Mouse (Mus musculus): Measurements from ENCODE around the gene Wnt7a.

Wnt7a gene

DNA sequence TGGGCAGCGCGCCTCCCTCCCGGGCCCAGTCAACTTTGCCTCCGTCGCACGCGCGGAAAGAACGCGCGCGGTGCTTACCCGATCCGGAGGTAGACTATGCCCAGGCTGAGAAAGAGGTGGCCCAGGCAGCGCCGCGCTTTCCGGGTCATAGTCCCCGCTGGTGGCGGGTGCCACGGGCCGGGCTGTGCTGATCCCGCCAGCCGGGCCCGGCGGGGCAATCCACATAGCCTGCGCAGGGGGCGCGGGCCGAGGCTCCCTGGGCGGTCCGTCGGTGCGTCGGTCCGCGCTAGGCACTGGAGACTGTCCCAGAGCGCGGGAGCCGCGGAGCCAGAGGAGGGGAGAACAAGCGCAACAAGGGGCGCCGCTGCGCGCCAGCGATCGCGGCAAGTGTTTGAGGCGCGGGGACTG is at the start of gene Wnt7a:
Gene Wnt7a, minus strand, starts transcription at position 403 of the 408 bp plus-strand sequence.
- DNase-seq (ENCODE audit: extremely low read depth, low read depth, low spot score) = no peak

DNA sequence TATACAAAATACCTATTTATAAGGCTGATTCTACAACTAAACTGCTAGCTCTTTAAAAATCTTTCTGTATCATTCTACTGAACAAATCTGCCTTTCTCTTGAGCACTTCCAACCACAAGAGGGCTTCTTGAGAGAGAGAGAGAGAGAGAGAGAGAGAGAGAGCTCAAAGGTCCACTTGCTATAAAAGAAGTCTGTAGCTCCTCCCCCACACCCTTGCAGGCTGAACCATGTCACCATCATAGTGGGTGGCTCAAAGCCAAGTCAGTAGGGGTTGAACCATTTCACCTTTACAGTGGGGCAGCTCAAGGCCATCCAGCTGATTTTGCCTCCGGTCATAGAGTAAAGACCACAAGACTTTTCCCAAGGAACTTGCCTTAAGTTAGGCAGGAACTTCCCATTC is 48.3 kb upstream of the Wnt7a start:
- DNase-seq (ENCODE audit: extremely low read depth, low read depth, low spot score) = no peak

DNA sequence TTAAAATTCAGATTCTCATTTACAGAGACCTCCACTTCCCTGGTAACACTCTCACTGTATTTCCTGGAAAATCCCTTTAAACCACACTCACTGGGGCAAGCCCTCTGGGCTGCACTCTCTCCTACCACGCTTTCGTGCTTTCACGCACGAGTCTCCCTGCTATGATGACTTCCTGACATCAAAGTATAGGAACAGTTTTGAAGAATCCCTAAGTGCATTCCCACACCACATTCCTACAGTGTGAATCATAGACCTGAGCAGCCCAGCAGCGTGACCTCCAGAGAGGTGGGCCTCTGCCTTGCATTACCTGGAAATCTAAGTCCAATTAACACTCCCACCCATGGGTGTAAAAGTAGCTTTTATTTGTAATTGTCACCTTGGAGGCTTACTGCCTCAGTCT is 43.4 kb upstream of the Wnt7a start:
- DNase-seq (ENCODE audit: extremely low read depth, low read depth, low spot score) = no peak

DNA sequence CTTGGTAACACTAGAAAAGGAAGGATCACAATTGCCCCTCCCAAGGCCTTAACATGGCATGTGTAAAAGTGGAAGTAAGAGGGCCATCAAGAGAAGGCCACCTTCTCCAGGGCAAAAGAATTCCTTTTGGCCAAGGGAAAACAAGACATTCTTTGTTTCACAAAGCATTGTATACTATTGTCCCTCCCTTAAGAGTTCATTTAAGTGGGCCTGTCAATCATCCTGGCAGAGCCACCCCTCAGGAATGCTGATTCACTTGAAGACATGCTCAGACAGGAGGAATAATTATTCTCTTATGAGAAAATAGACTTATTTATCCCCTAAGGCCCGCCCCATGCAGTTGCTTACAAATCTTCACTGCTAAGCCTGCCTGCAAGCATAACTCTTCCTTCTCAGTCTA is 40.9 kb upstream of the Wnt7a start:
- DNase-seq (ENCODE audit: extremely low read depth, low read depth, low spot score) = no peak

DNA sequence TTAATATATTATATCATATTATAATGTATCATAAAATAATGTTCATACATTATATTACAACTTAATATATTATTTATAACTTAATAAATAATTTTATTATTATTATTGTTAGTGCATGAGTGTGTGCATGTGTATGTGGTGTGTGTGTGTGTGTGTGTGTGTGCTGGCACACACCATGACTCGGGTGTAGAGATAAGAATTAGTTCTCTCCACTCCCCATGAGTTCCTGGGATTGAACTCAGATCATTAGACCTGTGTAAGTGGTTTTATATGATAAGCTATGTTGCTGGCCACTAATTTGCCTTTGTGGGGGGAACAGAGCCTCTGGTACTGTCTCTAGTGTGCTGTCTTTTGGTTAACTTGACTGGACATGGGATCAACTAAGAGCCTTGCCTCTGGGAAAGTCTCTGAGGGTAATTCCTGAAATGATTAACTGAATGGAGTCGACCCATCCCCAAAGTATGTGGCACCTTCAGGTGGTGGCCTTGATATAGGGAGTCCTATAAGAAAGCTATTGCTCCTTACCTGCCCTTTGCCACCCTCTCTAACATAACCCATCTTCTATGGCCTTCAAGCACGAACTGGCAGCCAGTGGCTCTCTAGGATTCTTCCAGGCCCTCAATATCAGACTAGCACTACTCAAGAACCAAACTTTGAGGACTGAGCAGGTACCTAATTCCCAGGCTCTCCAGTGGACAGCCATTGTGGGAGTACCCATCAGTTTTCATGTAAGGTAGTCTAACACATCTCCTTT is 38.5 kb upstream of the Wnt7a start:
- no peak for DNase-seq (ENCODE audit: extremely low read depth, low read depth, low spot score)

DNA sequence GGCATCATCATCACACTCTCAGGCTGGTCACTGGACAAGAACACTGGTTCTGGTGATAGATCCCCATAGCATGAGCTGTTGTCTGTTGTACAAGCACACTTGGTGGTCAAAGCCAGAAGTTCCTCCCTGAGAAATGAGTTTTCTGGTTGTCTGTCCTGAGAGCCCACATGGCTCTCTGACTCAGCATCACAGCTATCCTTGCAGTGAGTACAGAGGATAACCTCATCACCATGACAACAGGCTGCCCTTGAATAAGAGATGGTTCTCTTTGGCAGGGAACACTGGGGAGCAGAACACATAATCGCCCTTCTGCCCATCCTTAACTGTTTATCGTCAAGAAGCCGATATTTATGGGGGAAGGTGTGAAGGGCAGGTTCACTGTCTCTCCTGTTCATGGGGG is 34.2 kb upstream of the Wnt7a start:
- no peak for DNase-seq (ENCODE audit: extremely low read depth, low read depth, low spot score)

DNA sequence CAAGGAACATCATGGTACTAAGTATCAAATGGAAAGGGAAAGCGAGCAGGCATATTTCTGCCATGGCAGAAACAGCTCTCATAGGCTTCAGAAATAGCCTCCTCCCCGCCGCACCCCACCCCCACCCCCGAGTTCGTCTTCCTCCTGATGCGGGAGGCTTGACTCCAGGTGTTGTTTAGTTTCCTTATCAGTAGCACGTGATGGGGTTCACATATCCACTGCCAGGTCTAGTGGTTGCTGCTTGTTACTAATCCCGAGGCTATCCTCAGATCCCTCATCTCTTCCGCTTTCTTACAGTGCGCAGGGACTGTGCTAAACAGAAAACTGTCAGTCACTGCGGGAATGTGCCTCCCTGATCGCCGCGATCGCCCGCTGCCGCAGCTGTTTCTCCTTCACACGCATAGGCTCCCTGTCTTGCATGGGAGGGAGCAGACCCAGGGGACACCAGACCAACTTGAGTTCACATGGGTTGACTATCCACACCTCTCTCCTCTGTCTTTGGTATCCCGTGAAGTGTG is 30.0 kb upstream of the Wnt7a start:
- no peak for DNase-seq (ENCODE audit: extremely low read depth, low read depth, low spot score)

DNA sequence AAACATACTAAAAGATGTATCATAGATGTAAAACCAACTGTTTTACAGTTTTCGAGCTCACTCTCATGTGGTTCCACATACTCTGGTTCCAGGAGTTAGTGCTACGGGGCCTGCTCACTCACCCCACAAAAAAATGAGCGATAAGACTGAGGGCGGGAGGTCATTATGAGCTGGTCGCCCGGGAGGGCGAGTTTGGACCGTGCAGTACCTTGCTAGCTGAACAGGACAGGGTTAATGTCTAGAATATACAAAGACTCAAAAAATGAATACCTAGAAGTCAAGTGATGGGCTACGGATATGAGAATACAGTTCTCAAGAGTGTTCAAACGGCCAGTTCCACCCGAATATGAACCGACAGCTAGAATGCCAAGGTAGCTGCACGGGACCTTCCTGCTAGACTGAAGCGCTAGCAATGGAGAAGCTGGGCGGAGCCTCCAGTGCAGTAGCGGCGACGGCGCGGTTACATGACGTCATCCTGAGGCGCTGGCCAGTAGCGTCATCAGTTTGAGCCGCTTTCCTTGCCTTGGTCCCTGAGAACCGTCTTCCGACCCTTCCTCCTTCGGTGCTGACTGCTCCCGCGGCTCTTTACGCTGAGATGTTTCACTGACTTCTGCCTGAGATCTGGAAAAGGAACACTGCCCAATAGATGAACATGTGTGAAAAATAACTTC is 29.4 kb upstream of the Wnt7a start:
- peak; percentile 40 for DNase-seq (ENCODE audit: extremely low read depth, low read depth, low spot score)

DNA sequence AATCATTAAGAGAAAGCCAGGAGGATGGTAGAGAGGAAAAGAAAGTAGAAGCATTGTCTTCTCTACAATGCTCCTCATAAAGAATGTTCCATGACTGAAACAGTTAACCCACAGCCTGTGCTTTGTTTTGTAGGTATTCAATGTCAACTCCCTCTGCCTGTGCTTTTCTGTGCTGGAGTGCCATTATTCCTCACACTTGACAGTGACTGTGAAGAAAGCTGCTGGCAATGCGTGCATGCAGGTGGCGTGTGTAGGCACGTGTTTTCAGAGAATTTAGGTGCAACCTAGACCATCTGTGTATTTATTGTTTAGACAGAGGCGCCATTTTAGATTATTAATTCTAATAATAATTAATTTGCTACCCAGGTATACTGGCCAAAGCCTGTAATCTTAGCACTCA is 13.0 kb upstream of the Wnt7a start:
- DNase-seq (ENCODE audit: extremely low read depth, low read depth, low spot score) = no peak

DNA sequence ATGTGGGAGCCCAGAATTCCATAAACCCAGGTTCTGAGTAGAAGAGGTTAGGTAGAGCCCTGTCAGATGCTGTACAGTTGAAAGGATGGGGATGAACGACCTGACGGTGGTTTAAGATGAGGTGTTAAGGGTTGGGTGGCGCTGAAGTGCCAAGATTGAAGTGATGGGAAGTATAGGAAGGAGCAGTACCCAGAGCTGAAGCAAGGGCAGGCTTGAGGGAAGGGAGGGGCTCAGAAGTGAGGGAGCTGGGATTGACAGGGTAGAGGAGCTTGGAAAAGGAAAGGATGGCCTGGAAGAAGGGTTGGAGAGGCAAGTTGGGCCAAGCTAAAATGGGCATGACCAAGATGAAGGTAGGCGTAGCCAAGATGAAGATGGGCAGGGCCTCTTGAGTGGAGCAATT is 10.5 kb upstream of the Wnt7a start:
- no peak for DNase-seq (ENCODE audit: extremely low read depth, low read depth, low spot score)

DNA sequence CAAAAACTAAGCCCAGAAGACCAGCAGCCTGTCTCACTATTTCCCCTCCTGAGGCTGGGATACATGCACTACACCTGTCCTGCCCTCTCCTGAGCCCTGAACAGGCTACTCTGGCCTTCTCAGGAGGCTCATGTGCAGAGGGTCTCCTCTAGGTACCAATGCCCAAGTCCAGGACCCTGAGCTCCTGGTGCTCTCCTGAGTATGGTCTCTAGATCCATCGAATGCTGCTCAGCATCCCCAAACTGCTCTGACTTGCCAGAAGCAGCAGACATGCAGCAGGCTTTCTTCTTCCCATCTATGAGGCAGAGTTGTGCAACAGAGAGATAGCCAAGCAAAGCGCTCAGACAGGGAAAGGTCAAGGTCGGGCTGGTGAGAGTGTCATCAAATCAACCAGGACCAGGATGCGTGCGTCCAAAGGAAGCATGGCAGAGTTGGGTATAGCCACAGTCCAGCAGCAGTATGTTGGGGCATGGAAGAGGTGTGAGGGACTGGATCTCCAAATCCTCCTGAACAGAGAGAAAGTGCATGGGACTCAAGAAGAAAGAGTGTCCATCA is 6.2 kb upstream of the Wnt7a start:
- DNase-seq (ENCODE audit: extremely low read depth, low read depth, low spot score) = no peak

DNA sequence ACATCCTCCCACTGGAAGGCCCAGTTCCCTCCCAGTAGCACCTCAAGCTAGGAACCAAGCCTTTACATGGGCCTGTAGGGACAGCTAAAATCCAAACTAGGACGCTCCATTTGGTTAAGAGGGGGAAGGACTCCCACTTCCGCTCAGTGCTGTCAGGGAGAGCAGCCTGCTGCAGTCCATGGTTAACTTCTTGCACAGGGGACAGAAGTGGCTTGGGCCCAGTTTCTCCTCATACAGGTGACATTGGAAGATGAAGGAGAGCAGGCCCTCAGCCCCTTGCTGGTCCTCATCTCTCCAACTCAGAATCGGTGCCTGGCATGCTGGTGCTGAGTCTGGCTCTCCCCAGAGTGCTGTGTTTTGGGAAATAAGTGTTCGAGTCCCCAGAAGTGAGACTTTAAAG is 5.0 kb upstream of the Wnt7a start:
- no peak for DNase-seq (ENCODE audit: extremely low read depth, low read depth, low spot score)

DNA sequence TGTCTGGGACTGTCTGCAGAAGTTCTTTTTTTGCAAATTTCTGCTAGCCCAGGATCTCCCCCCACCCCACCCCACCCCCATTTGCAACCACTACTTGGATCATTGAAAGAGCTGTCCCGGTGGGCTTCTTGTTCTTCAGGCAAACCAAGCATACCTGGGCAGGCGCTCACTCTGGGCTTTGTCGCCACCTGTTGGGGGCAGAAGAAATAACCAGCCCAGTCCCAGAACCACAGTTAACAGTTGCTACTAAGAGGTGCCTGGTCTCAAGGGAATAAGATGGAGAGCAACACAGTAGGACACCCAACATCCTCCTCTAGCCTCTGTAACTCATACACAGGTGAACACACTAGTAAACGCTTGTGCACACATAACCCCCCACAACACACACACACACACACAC is 3.7 kb upstream of the Wnt7a start:
- no peak for DNase-seq (ENCODE audit: extremely low read depth, low read depth, low spot score)

DNA sequence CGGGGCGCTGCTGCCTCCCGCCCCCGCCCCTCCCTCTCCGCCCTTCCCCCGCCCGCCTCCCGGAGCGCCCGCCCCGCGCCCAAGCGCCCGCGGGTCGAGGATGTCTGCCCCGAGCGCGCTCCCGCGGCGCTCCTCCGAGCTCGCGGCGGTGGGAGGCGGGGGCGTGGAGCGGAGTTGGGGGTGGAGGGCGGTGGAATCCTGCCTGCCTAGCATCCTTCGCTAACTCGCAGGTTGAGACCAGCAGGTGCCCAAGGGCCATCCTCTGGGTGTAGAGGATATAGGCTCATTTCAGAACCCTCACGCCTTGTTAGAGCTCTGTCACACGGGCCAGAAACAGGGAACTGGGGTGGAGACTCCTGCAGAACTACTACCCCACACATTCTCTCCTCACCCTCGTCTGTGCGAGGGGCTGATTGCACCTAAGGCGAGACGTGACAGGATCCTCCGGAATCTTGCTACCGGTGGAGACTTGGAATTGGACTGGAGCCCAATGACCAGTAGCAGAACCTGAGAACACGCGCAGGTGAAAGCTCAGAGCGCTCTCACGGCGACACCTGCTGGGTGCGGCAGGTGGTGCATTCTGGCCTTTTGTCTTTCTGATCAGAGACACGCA is 312 bp upstream of the Wnt7a start:
- no peak for DNase-seq (ENCODE audit: extremely low read depth, low read depth, low spot score)

DNA sequence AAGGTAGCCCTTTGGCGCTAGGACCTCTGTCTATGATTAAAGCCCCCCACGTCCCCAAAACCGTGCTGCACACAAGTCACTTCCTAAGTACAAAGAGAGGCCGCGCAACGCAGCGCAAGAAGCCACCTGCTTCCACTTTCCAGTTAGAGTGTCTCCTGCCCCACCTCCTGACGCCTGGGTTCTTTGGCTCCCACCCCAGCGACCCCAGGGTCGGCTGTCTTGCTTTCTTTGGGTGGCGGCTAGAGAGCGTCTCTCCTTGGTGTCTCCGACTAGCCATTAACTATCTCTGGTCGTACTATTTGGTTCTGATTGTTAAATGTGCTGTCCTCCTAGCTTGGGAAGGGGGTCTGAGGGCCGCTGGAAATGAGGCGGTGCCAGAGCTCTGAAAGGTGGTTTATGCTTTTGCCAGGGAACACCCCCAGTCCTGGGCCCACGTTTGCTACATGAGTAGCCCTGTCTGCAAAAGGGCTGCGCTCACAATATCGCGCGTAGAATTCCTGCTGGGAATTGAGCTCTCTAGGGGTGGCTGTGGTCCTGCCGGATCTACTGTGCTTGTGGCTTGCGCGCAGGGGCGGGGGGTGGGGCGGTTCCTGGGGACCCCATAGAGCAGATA is 889 bp downstream of the Wnt7a start:
- no peak for DNase-seq (ENCODE audit: extremely low read depth, low read depth, low spot score)

DNA sequence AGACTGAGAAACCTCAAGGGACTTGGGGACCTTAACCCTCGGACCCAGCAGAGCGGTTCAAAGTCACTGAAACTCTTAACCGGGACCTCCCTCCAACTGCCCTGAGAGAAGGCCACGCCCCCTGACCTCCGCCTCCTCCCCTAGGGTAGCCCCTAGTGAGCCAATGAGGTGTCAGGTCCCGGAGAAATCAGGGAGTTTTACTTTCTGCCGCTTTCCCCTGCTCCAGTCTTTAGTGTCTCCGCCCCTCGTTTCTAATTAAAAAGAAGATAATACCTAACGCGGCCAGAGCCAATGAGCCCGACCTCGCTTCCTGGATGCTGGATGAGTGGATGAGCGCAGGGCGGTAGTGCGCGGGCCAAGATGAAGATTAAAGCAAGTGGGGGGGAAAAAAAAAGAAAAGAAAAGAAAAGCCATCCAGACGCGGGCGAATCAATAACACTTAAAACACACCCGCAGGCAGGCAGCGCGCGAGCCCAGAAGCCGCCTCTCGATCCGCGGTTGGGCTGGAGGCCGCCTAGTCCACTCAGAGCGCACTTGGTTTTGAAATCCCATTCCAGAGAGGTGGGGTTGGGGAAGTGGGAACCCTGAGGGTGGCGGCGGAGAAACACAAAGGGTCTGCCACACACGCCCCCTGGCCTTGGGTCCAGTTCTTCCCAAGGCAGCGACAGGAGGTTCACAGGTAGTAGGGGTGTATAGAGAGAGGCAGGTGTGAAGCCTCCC is 1.6 kb downstream of the Wnt7a start:
- no peak for DNase-seq (ENCODE audit: extremely low read depth, low read depth, low spot score)

DNA sequence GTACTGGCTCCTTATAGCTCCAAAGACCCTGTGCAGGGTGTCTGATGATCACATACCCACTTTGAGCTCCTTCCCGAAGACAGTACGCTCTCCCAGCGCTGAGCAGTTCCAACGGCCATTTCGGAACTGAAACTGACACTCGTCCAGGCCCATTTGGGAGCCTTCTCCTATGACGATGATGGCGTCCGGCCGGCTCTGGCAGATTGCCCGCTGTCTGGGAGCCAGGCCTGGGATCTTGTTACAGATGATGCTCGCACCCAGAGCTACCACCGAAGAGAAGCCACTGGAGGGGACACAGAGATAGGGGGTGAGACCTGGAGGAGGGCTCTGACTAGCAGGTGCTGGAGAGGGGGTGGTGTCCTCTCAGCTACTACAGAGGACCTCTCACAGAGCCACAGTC is 2.5 kb downstream of the Wnt7a start:
- DNase-seq (ENCODE audit: extremely low read depth, low read depth, low spot score) = no peak

DNA sequence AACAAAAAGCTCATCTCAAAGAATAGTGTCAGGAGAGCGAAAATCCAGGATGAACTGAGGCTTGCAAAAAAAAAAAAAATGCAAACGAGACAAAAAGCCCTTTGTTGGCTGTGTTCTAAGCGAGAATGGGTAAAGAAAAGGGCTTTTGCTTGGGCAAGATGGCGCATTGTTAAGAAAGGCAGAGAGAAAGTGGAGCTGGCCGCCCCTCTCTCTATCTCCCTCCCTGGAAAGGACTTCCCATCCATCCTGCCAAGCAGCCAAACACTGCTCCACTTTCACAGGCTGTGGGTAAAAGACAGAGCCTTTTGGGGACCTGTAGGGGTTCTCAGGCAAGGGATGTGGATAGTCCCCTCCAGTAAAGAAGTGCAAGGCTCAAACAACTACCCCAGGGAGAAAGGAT is 9.6 kb downstream of the Wnt7a start:
- DNase-seq (ENCODE audit: extremely low read depth, low read depth, low spot score) = no peak

DNA sequence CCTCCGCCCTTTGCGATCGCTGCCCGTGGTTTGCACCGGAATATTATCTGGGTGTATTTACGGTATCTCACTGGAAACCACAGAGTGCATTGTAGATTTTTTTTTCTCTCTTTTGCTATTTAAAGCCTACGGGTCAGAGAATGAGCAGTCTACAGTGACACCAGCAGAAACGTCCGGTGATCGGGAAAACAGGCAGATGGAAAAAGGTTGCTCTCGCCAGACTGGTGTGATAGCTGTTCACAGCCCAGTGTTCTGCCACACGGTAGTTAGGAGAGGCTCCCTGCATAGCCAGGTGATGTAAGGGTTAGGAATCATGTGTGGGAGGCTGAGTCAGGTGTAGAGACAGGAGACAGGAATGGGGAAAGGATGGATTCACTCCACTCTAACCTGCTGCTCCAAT is 10.6 kb downstream of the Wnt7a start:
- DNase-seq (ENCODE audit: extremely low read depth, low read depth, low spot score) = no peak

DNA sequence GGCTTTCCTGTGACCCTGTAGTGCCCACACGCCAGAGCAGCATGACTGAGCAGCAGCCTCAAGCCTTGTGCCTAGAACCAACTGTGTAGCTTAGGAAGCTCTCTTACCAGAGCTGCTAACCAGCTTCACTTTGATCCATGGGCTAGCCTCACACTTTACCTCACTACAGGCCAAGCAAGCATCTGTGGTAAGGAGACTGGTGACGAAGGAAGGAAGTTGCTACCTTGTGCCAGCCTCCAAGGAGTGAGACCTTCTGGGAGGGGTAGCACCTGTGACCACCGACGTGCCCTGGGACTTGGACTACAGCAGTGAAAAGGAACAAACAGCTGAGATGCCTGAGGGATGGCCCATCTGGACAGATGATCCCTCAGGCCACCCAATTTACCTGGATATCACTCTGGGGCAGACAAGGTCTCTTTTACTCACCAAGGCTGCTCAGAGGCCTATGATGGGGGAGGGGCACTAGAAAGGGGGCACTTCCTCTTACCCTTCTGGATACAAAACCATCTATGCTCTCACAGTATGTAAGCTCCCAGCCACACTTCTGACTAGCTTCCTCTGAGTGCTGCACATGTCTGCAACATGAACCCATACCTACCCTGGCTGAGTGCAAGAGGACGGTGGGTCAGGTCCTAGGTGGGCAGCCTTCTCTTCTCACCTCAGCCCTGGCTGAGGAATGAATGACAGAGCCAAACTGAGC is 18.5 kb downstream of the Wnt7a start:
- DNase-seq (ENCODE audit: extremely low read depth, low read depth, low spot score) = no peak

All from fat pad, adult 2 months (tissue).